Mouse (Mus musculus) retina, postnatal 7 days (tissue): Measurements from ENCODE around the gene Mrpl52.

Source experiments
- DNase-seq: peaks from one replicate; pipeline ENCODE4 v3.0.0-alpha.2; 2012; ENCODE audit warnings: low read depth, low spot score

Mrpl52 gene

DNA sequence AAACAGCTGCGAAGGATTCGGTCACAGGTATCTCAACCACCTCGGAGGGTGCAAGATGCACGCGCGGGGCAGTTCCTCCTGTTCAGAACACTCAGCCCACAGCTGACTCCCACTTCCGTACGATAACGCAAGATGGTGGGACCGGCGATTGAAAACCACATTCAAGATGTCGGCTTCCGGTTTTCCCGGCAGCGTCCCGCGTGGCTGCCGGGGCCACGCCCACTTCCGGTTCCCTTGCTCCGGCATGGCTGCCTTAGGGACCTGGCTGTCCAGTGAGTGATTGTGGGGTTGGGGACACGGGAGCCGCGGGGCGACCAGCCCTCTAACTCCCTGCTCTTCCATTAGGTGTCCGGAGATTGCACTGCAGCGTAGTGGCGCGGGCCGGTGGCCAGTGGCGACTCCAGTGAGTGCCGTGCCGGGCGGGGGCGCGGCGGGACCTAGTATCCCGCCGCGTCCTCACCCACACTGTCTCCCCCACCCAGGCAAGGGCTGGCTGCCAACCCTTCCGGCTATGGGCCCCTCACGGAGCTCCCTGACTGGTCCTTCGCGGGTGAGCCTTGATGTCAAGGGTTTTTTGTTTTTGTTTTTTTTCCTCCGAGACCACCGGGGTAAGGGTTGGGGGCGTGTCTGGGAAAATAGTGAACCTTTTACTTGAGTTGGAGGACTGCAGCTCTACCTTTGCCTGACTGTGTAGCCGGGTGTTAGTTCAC is at the start of gene Mrpl52:
TSS of gene Mrpl52 (plus strand) at position 221 of the 710 bp plus-strand sequence.
- DNase-seq = peak; percentile 85

DNA sequence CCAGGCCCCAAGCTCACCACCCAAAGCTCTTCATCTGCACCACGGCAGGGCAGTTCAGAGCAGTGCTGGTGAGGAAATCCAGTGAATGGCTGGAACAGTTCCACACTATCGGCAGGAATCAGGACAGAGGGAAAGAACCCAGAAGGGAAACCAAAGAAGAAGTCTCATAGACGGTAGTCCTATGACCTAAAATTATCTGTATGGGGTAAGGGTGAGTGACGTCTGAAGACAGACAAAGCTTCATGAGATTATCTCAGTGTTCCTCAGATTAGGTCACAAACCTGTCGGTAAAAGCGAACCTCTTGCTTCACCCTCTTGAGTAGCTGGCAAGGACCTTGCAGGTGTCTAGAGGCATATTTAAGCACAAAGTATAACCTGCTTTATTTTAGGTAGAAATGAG is 49.5 kb upstream of the Mrpl52 start:
- DNase-seq = no peak

- DNase-seq = no peak
Observed at GRCm38 (mm10) chr14:54379571-54379970, 47.1 kb upstream of the Mrpl52 start.

DNA sequence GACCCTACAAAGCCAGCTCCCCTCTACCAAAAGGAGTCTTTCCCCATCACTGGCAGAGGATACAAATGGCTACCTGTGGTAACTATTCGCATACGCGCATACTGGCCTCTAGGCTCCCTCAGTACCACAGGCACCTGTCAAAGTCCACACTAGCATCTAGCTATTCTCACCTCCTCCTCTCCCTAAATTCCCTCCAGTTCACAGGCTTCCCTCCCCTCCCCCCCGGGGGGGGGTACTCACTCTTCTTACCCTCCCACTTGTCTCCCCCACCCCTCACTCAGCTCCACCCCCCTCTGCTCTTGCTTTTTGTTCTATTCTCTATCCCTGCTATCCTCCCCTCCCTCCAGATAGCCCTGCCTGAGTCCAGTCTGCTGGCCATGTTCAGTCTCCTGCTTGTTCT is 46.1 kb upstream of the Mrpl52 start:
- no peak for DNase-seq

- DNase-seq = no peak
Observed at GRCm38 (mm10) chr14:54381816-54382215, 44.9 kb upstream of the Mrpl52 start.

- no peak for DNase-seq
Observed at GRCm38 (mm10) chr14:54382641-54383040, 44.1 kb upstream of the Mrpl52 start.

GRCm38 (mm10) chr14:54383355-54383771 is 43.3 kb upstream of the Mrpl52 start:
- no peak for DNase-seq

DNA sequence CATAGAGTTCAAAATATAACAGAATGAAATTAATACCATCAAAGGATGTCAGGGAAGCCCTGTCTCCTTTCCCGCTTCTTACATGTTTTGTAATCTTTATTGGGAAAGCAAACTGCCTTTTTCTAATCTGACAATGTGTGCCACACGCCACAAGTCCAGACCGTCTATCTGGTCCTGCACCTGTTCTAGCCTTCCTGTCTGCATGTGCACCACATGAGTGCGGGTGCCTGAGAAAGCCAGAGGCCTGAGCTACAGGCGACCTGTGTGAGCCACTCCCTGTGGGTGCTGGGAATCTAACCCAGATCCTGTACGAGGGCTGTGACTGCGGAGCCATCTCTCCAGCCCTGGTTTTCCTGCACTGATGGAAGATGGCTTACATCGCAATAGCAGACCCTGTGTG is 42.3 kb upstream of the Mrpl52 start:
- no peak for DNase-seq

DNA sequence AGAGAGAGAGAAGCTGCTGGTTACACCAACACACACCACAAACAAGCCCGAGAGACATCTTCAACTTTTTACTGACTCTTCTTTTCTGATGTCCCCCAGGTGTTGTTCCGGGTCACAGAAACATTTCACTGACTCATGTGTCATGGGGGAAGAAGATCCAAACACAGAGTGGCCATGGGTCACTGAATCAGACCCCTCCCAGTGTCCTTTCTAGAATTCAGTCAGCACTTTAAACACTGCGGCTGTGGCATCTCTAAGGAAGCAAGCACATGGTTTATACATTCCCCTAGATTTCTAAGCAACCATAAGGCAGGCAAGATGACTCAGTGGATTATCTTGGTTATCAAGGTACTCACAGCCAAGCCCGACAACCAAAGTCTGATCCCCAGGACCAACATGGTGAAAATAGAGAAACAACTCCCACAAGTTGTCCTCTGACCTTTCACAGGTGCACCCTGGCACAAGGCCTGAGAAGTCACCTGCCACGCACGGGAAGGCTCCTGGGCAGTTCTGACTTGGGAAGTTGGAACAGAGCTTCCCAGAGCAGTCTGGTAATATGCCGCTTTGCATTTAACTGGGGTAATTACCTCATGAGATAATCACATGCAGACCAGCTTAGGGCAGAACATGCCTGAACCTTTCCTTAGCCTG is 40.6 kb upstream of the Mrpl52 start:
- no peak for DNase-seq

DNA sequence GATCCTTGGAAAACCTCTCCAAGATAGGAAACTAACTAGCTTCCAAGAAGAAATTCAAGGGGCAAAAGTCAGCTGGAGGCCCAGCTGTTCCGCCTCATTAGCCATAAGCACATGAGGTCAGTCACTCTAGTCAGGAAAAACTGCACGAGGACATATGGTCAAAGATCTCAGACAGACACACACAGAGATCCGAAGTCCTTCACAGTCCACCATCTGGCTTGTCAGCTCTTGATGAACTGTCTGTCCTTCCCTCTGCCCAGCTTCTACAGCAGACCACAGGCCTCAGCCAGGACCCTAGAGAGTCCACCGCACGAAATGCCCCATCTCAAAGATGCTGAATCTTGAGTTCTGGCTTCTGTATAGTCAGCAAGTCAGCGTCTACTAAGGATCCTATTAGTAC is 39.2 kb upstream of the Mrpl52 start:
- DNase-seq = no peak

DNA sequence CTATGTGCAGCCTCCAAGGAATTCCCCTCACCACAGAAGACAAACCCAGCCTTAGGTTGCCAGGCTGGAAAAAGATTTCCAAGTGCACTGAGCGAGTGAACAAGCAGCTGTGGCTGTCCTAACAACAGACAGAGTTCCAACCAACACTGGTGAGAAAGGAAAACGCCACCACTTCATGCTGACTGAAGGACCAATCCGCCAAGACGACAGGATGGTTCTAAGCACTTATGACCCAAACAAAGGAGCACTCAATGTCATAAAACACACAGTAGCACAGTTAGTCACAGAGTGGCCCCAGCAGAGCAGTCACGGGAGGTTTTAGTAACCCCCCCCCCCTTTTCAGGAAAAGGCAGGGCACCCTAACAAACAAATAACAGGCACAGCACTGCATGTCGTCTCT is 35.9 kb upstream of the Mrpl52 start:
- no peak for DNase-seq

DNA sequence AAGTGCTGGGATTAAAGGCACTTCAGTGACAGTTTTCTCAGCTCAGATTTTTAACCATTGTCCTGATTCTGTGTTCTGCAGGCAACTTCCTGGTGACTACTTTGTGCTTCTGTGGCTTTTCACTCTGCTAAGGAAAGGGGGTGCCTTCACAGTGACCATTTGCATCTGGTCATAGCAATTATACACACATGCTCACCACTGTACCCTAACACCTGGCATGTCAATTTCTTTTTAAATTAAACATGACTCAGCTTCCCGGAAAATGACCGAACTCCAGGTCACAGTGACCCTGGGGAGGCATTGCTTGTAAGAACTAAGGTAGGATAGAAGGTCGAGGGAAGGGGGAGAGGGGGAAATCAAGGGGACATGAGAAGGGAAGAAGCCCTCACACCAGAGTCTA is 32.9 kb upstream of the Mrpl52 start:
- DNase-seq = no peak

GRCm38 (mm10) chr14:54394309-54394708 is 32.4 kb upstream of the Mrpl52 start:
- no peak for DNase-seq

- DNase-seq = no peak
Observed at GRCm38 (mm10) chr14:54396685-54397084, 30.0 kb upstream of the Mrpl52 start.

DNA sequence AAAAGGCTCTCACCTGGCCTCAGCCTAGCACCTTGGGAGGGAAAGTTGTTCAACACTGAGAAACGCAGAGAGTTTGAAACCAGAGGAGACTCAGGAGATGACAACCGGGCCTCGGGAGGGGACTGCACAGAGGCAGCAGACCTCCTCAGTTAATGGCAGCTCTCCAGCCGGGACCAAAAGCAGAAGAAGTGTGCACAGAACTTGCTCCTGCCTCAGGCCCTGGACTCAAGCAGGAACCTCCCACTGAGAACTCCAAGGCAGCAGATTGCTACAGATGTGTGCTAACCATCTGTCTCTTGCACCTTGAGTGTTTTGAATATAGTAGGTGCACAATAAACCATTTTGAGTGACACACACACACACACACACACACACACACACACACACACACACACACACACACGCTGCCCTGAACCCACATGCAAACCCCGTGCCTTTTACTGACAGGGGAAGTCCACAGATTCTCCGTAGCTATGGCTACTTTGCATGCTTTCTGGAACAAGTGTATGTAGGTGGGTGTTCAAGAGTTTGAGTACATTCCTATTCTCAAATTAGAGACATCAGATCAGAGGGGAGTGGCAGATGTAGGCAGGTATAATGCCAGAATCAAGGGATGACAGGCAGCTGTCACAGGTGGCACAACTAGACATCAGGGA is 28.7 kb upstream of the Mrpl52 start:
- no peak for DNase-seq

GRCm38 (mm10) chr14:54398528-54398916 is 28.2 kb upstream of the Mrpl52 start:
- no peak for DNase-seq

- no peak for DNase-seq
Observed at GRCm38 (mm10) chr14:54398921-54399382, 27.8 kb upstream of the Mrpl52 start.

DNA sequence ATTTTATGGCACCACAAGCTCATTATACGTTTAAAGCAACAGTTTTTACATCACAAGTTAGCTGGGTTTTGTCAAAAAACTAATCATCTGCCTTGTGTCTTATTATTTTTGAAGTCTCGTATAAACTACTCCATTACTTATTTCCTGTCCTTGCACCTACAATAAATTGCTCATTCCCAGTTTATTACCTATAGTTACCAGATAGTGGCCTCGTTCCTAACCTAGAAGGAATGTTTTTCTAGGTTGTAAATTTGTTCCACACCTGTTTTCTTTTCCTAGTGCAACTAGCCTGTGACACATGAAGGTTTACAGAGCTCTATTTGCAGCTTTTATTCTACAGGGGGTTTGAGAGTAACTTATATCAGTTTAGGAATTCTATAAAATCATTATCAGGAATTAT is 25.0 kb upstream of the Mrpl52 start:
- no peak for DNase-seq

DNA sequence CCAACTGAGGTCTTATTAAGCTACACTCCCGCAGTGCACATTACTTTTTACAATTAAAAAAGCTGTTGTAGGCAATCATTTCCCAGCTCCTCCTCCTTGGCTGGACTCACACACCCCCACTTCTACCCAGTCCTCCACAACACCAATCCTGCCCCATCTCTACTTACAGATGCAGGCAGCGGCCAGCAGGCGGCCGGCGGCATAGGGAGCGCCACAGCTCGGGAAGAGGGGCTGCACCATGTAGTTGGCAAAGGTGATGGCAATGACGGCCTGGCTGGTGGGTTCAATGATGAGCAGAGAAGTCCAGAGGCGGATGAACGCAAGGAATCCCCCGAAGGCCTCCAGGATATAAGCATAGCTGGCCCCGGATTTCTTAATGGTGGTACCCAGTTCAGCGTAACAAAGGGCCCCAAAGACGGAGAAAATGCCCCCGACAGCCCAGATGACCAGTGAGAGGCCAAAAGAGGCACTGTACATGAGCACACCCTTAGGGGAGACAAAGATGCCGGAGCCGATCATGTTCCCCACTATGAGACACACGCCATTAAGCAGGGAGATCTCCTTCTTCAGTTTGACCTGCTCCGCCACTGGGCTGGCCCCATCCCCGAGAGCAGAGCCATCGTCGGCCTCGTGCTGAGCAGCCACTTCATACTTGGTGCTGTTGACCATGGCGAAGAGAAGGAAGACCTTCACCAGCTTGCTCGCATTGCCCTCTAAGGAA is 18.2 kb upstream of the Mrpl52 start:
- no peak for DNase-seq

DNA sequence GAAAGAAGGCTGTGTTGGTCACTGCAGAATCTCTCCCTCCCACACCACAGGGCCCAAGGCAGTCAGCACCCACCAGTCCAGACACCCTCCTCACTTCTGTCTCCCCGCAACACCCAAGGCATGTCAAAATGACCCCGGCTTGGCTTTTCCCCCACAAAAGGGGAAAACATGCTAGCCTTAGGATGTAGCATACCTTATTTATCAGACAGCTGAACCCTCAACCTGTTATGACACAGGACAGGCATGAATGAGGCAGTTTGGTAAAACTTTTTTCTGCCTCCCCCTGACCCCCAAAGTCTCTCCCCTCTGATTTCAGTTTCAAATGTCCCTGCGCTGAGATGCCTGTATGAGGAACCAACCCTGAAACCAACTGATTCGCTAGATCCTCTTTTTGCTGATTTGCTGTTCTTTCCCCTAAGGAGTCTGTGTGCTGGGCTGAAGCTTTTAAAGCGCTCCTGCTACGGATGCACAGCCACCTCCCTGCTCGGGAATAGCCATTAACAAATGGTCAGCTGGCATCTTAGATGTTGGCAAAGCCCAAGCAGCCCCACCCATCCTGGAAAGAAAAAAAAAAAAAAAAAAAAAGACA is 17.6 kb upstream of the Mrpl52 start:
- DNase-seq = no peak

DNA sequence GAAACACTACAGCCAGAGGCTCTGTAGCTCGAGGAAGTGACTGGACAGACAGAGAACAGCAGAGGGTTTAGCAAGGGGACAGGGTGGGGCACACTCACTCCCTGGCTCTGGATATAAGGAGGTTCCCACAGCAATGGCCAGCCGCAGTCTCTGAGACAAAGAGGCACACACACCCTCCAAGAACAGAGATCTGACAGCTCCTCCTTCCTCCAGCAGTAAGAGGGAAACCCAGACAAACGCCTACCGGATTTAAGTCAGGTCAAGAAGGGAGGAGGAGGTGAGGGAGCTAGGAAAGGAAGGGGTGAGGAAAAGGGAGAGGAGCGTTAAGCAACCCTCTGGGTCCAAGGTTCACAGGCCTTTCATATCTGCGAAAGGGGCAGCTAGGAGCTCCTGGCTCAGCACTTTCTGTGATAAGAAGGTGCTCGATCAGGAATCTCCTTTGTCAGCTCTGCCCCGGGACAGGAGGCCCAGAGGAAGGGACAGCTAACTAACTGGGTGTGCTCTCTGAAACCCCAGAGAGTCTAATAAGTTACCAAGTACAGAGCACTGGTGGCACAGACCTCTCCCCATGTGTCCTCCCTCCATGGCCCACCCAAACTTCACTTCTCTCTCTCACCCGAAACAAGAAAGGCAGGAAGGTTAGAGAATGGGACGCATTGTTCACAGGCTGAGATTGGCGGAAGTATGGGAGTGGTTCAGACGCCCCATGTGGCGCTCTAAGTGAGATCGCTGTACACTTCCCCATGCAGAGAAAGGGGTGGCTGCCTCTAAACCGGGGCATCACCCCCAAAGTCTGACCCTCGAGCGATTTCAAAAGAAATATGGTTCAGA is 16.5 kb upstream of the Mrpl52 start:
- DNase-seq = no peak
